Mouse (Mus musculus) erythroblast, embryonic 14.5 days (primary cell): Measurements from ENCODE around the gene Agpat2.

Source experiments
- GATA1 ChIP-seq: IDR thresholded peaks from 2 replicates; pipeline ENCODE4 v1.6.1; 2012; ENCODE audit warnings: low read length, inconsistent platforms, mixed read lengths
- TAL1 ChIP-seq: IDR thresholded peaks from 3 replicates; pipeline ENCODE4 v1.6.1; 2012; ENCODE audit warnings: low read length, inconsistent platforms, mixed read lengths

- TF ChIP-seq TAL1 = no peak
- TF ChIP-seq GATA1 = no peak
Observed at GRCm38 (mm10) chr2:26575378-26575777, 28.8 kb downstream of the Agpat2 start.
